Mouse (Mus musculus): ENCODE results near the gene Gm10959. TPM values are rescaled to one million over a fixed set of nuclear protein-coding genes. Genes with fewer than 3 reads are reported as not detected.

Gm10959 gene
- total and polyA plus RNA-seq, 2 experiments from 2014 or later = not detected

DNA sequence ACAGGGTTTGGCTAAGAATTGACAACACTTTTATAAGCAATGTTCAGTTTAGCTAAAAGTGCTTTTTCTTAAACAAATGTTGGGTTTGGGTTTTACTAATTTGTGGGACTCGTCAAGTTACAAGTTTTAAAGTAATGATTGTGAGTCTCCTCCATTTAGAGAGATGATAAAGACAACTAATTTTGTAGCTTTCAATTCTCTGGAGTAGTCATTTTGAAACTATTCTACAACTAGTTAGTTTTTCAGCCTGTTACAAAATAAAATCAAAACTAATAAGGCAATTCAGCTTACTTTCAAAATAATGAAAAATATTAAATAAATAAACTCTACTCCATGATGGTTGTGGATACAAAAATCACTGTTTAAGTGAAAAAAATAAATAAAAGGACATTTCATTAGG is 13.3 kb upstream of the Gm10959 start:
- Histone ChIP-seq H3K4me1 (ENCODE audit: insufficient read depth) (no peaks in the 10 kb centered on the region), H3K36me3 (ENCODE audit: insufficient read depth) (peaks cover 11% of the 10 kb centered on the region), H3K27me3 (ENCODE audit: insufficient read depth, low read length) (no peaks in the 10 kb centered on the region), H3K27ac (ENCODE audit: low read depth, low read length) (no peak overlapping the region), H3K9me3 (ENCODE audit: low read length) (no peaks in the 10 kb centered on the region), H3K9ac (no peak overlapping the region), H3K4me2 (ENCODE audit: low read depth) (no peak overlapping the region), H3K4me3 (ENCODE audit: low read depth, low read length) (no peak overlapping the region)
- no peak for ATAC-seq
- WGBS = 88% methylated on average over 1 of the region's 1 CpGs
- DNase-seq = no peak
- TF ChIP-seq CTCF (IDR thresholded peaks at IDR 0.05; ENCODE audit: low read depth) = no peak

DNA sequence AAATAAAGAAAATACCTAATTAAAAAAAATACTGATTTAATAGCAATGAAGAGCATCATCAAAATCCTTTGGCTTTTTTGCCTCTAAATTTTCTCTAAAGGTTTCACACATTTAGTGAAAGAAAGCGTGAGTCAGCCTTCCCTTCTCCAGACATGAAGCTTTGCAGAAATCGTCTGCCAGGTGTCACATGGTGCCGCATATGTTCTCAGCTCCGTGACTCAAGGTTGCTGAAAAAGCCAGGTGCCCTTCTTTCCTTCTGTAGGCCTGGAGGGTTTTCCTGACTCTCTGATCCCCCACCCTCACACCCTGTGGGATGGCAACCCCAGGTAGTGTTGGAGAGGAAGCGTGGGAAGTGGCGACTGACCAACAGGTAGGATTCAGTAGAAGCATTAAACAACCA is 10.6 kb upstream of the Gm10959 start:
- Histone ChIP-seq H3K36me3 (ENCODE audit: insufficient read depth) (peaks cover 7% of the 10 kb centered on the region), H3K27ac (ENCODE audit: low read depth, low read length) (no peak overlapping the region), H3K27me3 (ENCODE audit: insufficient read depth, low read length) (no peaks in the 10 kb centered on the region), H3K4me3 (ENCODE audit: low read depth, low read length) (no peak overlapping the region), H3K4me1 (ENCODE audit: insufficient read depth) (peaks cover 7% of the 10 kb centered on the region; the same call in 1 of the 2 replicates), H3K9me3 (ENCODE audit: low read length) (no peaks in the 10 kb centered on the region), H3K4me2 (ENCODE audit: low read depth) (no peak overlapping the region), H3K9ac (no peak overlapping the region)
- TF ChIP-seq CTCF (IDR thresholded peaks at IDR 0.05; ENCODE audit: low read depth) = no peak
- DNase-seq = no peak
- 90% methylated on average over 6 of the region's 6 CpGs for WGBS
- no peak for ATAC-seq

DNA sequence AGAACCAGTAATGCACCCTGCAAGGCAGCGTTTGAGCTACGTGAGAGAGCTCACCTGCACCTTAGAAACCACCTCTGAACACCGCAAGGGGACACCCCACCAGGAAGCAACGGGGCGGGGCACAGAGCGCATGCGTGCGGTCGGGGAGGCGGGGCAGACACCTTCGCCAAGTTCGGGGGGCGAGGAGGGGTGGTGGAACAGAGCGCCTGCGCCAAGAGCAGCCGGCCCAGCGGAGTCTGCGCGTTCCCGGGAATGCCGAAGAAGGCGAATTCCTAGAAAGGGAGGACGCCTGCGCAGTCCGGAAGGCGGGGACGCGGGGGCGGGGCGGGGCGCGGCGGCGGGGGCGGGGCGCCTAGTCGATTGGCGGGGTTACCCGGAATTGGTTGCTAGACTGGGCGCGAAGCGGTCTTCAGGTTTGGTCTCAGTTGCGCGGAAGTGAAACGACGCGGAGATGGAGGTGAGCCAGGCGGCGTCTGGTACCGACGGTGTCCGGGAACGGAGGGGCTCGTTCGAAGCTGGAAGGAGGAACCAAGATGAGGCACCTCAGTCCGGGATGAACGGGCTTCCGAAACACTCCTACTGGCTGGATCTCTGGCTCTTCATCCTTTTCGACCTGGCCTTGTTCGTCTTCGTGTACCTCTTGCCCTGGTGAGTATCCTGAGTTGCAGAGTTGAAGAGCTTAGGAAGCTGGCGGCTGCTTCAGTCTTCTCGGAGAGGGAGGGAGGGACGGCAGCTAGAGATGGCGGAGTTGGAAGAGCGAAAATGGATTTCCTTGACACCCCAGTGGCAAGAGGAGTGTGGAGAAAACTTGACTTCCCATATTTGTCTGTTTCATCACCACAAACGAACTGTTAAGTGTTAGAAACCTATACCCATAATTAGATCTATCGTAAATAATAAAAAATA is 5.1 kb upstream of the Gm10959 start, which contains the start of gene 1810037I17Rik:
Gene 1810037I17Rik (plus strand): TSS at position 195 of the 906 bp plus-strand sequence.
- peak; percentile 98 for DNase-seq
- WGBS = 1% methylated on average over 66 of the region's 68 CpGs
- Histone ChIP-seq H3K27ac (ENCODE audit: low read depth, low read length) (peak within 1 kb of the TSS; percentile 75), H3K27me3 (ENCODE audit: insufficient read depth, low read length) (no peaks in the 10 kb centered on the region), H3K4me3 (ENCODE audit: low read depth, low read length) (peak within 1 kb of the TSS; percentile 58), H3K36me3 (ENCODE audit: insufficient read depth) (no peaks in the 10 kb centered on the region), H3K9me3 (ENCODE audit: low read length) (no peaks in the 10 kb centered on the region), H3K4me1 (ENCODE audit: insufficient read depth) (peaks cover 7% of the 10 kb centered on the region; the same call in 1 of the 2 replicates), H3K9ac (peak within 1 kb of the TSS; percentile 65), H3K4me2 (ENCODE audit: low read depth) (peak within 1 kb of the TSS; percentile 66)
- ATAC-seq = peak; percentile 100
- TF ChIP-seq CTCF (IDR thresholded peaks at IDR 0.05; ENCODE audit: low read depth) = peak; percentile 66

DNA sequence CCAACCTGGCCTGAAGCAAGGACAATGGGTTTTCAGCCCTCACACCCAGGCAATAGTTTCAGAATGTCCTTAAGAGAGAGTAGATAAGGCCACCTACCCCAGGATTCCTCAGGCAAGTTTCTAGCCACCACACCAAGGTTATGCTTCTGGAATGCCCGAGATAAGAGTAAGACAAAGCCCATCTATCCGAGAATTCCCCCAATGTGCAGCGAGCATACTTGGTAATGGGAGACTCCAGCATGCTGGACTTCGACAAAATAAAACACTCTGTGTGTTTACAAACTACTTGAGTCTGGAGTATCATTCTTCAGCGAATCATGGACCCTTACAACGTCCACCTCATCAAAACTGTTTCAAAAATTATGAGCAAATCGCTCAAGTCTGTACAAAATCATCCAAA is 4.0 kb upstream of the Gm10959 start:
- WGBS = 75% methylated on average over 7 of the region's 7 CpGs
- Histone ChIP-seq H3K36me3 (ENCODE audit: insufficient read depth) (no peaks in the 10 kb centered on the region), H3K9ac (no peak overlapping the region), H3K4me3 (ENCODE audit: low read depth, low read length) (no peak overlapping the region), H3K4me2 (ENCODE audit: low read depth) (peak overlapping the region; percentile 66), H3K27me3 (ENCODE audit: insufficient read depth, low read length) (no peaks in the 10 kb centered on the region), H3K9me3 (ENCODE audit: low read length) (no peaks in the 10 kb centered on the region), H3K4me1 (ENCODE audit: insufficient read depth) (peaks cover 7% of the 10 kb centered on the region; the same call in 1 of the 2 replicates), H3K27ac (ENCODE audit: low read depth, low read length) (no peak overlapping the region)
- ATAC-seq = no peak
- no peak for DNase-seq
- no peak for TF ChIP-seq CTCF (IDR thresholded peaks at IDR 0.05; ENCODE audit: low read depth)

DNA sequence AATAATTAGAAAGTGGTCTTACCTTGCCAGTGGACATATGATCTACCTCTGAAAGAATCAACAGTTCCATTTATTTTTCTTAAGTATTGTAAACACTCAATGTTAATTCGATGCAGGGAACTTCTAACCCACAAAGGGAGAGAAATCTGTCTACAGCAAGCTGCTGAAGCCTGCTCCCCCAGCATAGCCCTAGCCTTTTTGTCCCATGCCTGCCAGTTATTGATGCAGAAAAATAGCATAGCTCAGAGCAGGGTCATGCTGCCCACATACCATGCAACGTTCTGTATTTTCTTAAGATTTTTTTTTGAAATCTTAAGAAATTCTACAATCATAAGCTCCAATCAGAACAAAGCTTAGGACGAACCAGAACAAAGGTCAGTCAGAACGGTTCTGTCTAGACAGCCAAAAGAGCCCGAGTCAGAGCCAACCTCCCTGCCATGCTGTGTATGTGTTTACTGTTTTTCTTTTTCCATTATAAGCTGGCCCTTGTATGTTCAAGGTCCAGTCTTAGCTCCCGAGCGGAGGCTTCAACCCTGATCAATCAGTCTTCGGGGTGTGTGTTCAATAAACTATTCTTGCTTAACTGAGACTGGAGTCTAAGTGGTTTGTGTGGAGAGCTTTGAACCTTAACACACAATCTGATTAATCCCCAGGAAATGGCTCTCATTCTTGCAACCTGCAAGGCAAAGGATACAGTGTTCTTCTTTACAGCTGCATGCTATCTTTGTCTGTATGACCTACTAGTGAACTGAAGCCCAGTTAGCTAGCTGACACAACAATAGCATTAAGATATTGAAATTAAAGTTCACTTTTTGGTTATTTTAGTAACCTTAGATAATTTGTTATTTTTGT is 2.7 kb upstream of the Gm10959 start:
- Histone ChIP-seq H3K27me3 (ENCODE audit: insufficient read depth, low read length) (no peaks in the 10 kb centered on the region), H3K4me3 (ENCODE audit: low read depth, low read length) (no peak overlapping the region), H3K4me2 (ENCODE audit: low read depth) (no peak overlapping the region), H3K9me3 (ENCODE audit: low read length) (no peaks in the 10 kb centered on the region), H3K4me1 (ENCODE audit: insufficient read depth) (peaks cover 7% of the 10 kb centered on the region; the same call in 1 of the 2 replicates), H3K27ac (ENCODE audit: low read depth, low read length) (no peak overlapping the region), H3K36me3 (ENCODE audit: insufficient read depth) (no peaks in the 10 kb centered on the region), H3K9ac (no peak overlapping the region)
- WGBS = 79% methylated on average over 8 of the region's 8 CpGs
- ATAC-seq (no peak), DNase-seq (no peak)
- TF ChIP-seq CTCF (IDR thresholded peaks at IDR 0.05; ENCODE audit: low read depth) = no peak

DNA sequence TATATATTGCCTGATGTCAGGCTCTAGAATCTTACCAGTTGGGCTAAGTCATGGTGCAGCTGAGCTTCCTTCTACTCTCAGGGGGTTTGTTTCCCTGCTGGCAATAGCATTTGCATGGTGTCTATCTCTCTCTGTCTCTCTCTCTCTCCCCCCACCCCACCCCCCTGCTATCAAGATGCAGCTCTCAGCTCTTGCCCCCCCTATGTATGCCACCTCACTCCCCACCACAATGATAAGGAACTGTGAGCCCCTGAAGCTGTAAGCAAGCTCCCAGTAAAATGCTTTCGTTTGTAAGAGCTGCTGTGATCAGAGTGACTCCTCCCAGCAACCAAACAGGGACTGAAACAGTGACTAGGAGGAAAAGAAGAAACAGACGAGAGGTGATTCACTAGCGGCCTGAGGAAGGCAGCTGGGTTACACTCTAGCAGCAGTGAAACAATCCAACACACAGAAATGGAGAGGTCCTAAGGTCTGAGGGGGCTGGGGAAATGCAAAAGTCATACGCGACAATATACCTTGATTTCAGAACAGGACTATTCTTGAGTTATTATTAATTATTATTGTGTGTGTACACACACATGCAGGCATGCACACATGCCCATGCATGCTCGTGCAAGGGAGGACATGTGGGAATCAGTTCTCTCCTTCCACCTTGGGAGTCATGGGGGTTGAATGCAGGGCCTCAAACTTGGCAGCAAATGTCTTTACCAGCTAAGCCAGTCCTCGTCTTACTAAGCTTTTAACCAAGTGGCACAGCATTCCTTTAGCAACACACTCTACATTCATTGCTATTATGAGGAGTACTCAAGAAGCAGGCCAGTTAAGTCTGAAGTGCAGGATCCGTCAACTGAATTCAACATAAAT is 1.6 kb upstream of the Gm10959 start:
- no peak overlapping the region for H3K27ac ChIP-seq (ENCODE audit: low read depth, low read length)
- 61% methylated on average over 8 of the region's 8 CpGs for WGBS
- no peak for TF ChIP-seq CTCF (IDR thresholded peaks at IDR 0.05; ENCODE audit: low read depth)
- H3K4me2 ChIP-seq (ENCODE audit: low read depth) = no peak overlapping the region
- H3K4me1 ChIP-seq (ENCODE audit: insufficient read depth) = peaks cover 7% of the 10 kb centered on the region; the same call in 1 of the 2 replicates
- no peak overlapping the region for H3K4me3 ChIP-seq (ENCODE audit: low read depth, low read length)
- no peak for ATAC-seq
- H3K27me3 ChIP-seq (ENCODE audit: insufficient read depth, low read length) = no peaks in the 10 kb centered on the region
- no peak for DNase-seq
- H3K9me3 ChIP-seq (ENCODE audit: low read length) = no peaks in the 10 kb centered on the region
- no peak overlapping the region for H3K9ac ChIP-seq
- H3K36me3 ChIP-seq (ENCODE audit: insufficient read depth) = no peaks in the 10 kb centered on the region

Measured in forebrain, postnatal 0 days (tissue).